Mouse (Mus musculus) kidney, adult 9 months (tissue): ENCODE measurements at regions not wholly inside any gene's neighbourhood (a gene's known extent, or its start where the extent isn't known, plus 50 kb on each side); places are given as distances from the start of the nearest gene placed in this dataset.
A peak's percentile ranks its signal among the peaks of the same experiment; 100 is the strongest.

Experiments
- DNase-seq: peaks from one replicate; pipeline ENCODE4 v3.0.0; 2022

- no peak for DNase-seq
These were observed 369.3 kb upstream of the Trib2 start for GRCm38 (mm10) chr12:16185976-16186515.

- peak; percentile 13 for DNase-seq
These were observed 368.8 kb upstream of the Trib2 start for GRCm38 (mm10) chr12:16185431-16185923.

- DNase-seq: no peak
These were observed 366.3 kb upstream of the Trib2 start for GRCm38 (mm10) chr12:16183055-16183454.

GRCm38 (mm10) chr12:16181599-16181998, 364.9 kb upstream of the Trib2 start:
- no peak for DNase-seq

GRCm38 (mm10) chr12:16179897-16180296, 363.2 kb upstream of the Trib2 start:
- DNase-seq: no peak

GRCm38 (mm10) chr12:16176326-16176725, 359.6 kb upstream of the Trib2 start:
- DNase-seq: no peak

- no peak for DNase-seq
These were observed 355.5 kb upstream of the Trib2 start for GRCm38 (mm10) chr12:16172176-16172575.

- DNase-seq: no peak
These were observed 354.9 kb upstream of the Trib2 start for GRCm38 (mm10) chr12:16171636-16172035.

GRCm38 (mm10) chr12:16169781-16170535, 353.2 kb upstream of the Trib2 start:
- DNase-seq: no peak

- no peak for DNase-seq
These were observed 351.1 kb upstream of the Trib2 start for GRCm38 (mm10) chr12:16167793-16168343.

GRCm38 (mm10) chr12:16165126-16165525, 348.4 kb upstream of the Trib2 start:
- no peak for DNase-seq

- no peak for DNase-seq
These were observed 345.2 kb upstream of the Trib2 start for GRCm38 (mm10) chr12:16161947-16162346.

- DNase-seq: peak; percentile 64
These were observed 341.2 kb upstream of the Trib2 start for GRCm38 (mm10) chr12:16157896-16158295.

- no peak for DNase-seq
These were observed 339.3 kb upstream of the Trib2 start for GRCm38 (mm10) chr12:16155791-16156558.

- no peak for DNase-seq
These were observed 337.5 kb upstream of the Trib2 start for GRCm38 (mm10) chr12:16154256-16154655.

GRCm38 (mm10) chr12:16152108-16152507, 335.4 kb upstream of the Trib2 start:
- no peak for DNase-seq

- DNase-seq: peak; percentile 33
These were observed 334.5 kb upstream of the Trib2 start for GRCm38 (mm10) chr12:16151170-16151702.

GRCm38 (mm10) chr12:16146919-16147318, 330.2 kb upstream of the Trib2 start:
- DNase-seq: no peak

- no peak for DNase-seq
These were observed 328.9 kb upstream of the Trib2 start for GRCm38 (mm10) chr12:16145621-16146020.

- DNase-seq: no peak
These were observed 324.5 kb upstream of the Trib2 start for GRCm38 (mm10) chr12:16141193-16141592.

GRCm38 (mm10) chr12:16140511-16141110, 323.9 kb upstream of the Trib2 start:
- no peak for DNase-seq

GRCm38 (mm10) chr12:16139152-16139551, 322.4 kb upstream of the Trib2 start:
- DNase-seq: no peak

GRCm38 (mm10) chr12:16137801-16138200, 321.1 kb upstream of the Trib2 start:
- DNase-seq: no peak
